Mouse (Mus musculus) testis, adult 2 months (tissue): ENCODE measurements around the gene Rad54l2.

Source experiments
- CTCF ChIP-seq: fragments of 200-500 bp; IDR thresholded peaks from 2 replicates; pipeline ENCODE4 v1.5.1; 2012; ENCODE audit warnings: low read depth, mild to moderate bottlenecking, inconsistent platforms, low read length, moderate library complexity; ENCODE audit not compliant: control insufficient read depth, insufficient read depth, insufficient replicate concordance
- POLR2A ChIP-seq: fragments of 200-500 bp; IDR thresholded peaks from 2 replicates; pipeline ENCODE4 v1.6.1; 2012; ENCODE audit warnings: low read depth, mild to moderate bottlenecking, inconsistent platforms, low read length, moderate library complexity; ENCODE audit not compliant: control insufficient read depth

- TF ChIP-seq POLR2A (no peak), CTCF (no peak)
Measured at GRCm38 (mm10) chr9:106659935-106660334, 129.1 kb downstream of the Rad54l2 start.
